Mouse (Mus musculus) stomach, postnatal 0 days (tissue): ENCODE data around the gene Sri. TPM values are rescaled to one million over a fixed set of nuclear protein-coding genes. Genes with fewer than 3 reads are reported as not detected.
"Not testable (repeated sequence)": the region's sequence is repeated elsewhere in the genome, so short reads cannot be mapped to it uniquely, and the experiment has no call there.

Source experiments
- ATAC-seq: fragments of 200-750 bp; cut with Nextera tagmentation; 2 replicates; pipeline ENCODE4 v1.8.0; 2017; ENCODE audit not compliant: low FRiP score, low TSS enrichment
- DNase-seq: peaks from one replicate; pipeline ENCODE4 v3.0.0-alpha.2; 2016; ENCODE audit warnings: low spot score
- H3K27ac ChIP-seq: fragments of 300-500 bp; sonication (generic); replicated peaks from 2 replicates; pipeline ENCODE4 v1.5.1; 2014; ENCODE audit warnings: mild to moderate bottlenecking, control low read depth
- H3K27me3 ChIP-seq: fragments of 300-500 bp; sonication (generic); 2 replicates; pipeline ENCODE4 v1.6.1; 2014; ENCODE audit warnings: low read length; ENCODE audit not compliant: control insufficient read depth, insufficient read depth
- H3K36me3 ChIP-seq: fragments of 300-500 bp; sonication (generic); 2 replicates; pipeline ENCODE4 v1.6.1; 2014; ENCODE audit warnings: low read length, mixed read lengths; ENCODE audit not compliant: control insufficient read depth, insufficient read depth
- H3K4me1 ChIP-seq: fragments of 300-500 bp; sonication (generic); replicated peaks from 2 replicates; pipeline ENCODE4 v1.6.1; 2014; ENCODE audit warnings: antibody characterized with exemption; ENCODE audit not compliant: control insufficient read depth, insufficient read depth
- H3K4me2 ChIP-seq: fragments of 300-500 bp; sonication (generic); replicated peaks from 2 replicates; pipeline ENCODE4 v1.6.1; 2014; ENCODE audit warnings: low read depth, mild to moderate bottlenecking, control low read depth, moderate library complexity
- H3K4me3 ChIP-seq: fragments of 300-500 bp; sonication (generic); 2 replicates; pipeline ENCODE4 v1.5.1; 2014; ENCODE audit warnings: low read depth, low read length, control low read depth
- H3K9ac ChIP-seq: fragments of 300-500 bp; sonication (generic); 2 replicates; pipeline ENCODE4 v1.6.1; 2014; ENCODE audit warnings: mild to moderate bottlenecking, low read length, control low read depth, mixed read lengths
- H3K9me3 ChIP-seq: fragments of 300-500 bp; sonication (generic); 2 replicates; pipeline ENCODE4 v1.6.1; 2016; ENCODE audit warnings: low read length; ENCODE audit not compliant: control insufficient read depth
- CTCF ChIP-seq: IDR thresholded peaks from 2 replicates; pipeline ENCODE4 v1.5.1; 2016; ENCODE audit warnings: antibody characterized with exemption, low read depth, mild to moderate bottlenecking, moderate library complexity
- EP300 ChIP-seq: optimal IDR thresholded peaks from 2 replicates; pipeline ENCODE3; 2016; ENCODE audit warnings: antibody characterized with exemption
- WGBS: fragments of 180-500 bp; shearing (Covaris S2); extraction: QIAGEN DNeasy Blood & Tissue Kit; methylation state at CpG from one replicate; pipeline ENCODE4 v1.1.7; 2014; 5-methylcytosine and 5-hydroxymethylcytosine counted together
- polyA plus RNA-seq: library from polyadenylated mRNA; unstranded; fragments of >200 nt; fragmentation: Nextera tagmentation; extraction: Ambion mirVana; gene quantifications from 2 replicates; pipeline ENCODE4 v1.2.1, GENCODE M21; 2015

Sri gene
- 396 and 411 TPM in 2 replicates for polyA plus RNA-seq

GRCm38 (mm10) chr5:8045855-8046254, at the start of gene Sri:
TSS of gene Sri (plus strand) at chr5:8046078.
- H3K4me1 ChIP-seq = no peaks in the 10 kb centered on the region
- H3K9me3 ChIP-seq = no peaks in the 10 kb centered on the region
- DNase-seq (peak; percentile 71), ATAC-seq (peak; percentile 96)
- TF ChIP-seq CTCF (no peak), EP300 (no peak)
- peak within 1 kb of the TSS; percentile 35; the same call in 1 of the 2 replicates for H3K27ac ChIP-seq
- H3K4me2 ChIP-seq = peak within 1 kb of the TSS; percentile 0; the same call in 1 of the 2 replicates
- H3K4me3 ChIP-seq = no peak within 1 kb of the TSS
- no peaks in the 10 kb centered on the region for H3K27me3 ChIP-seq
- 52% methylated on average over 6 of the region's 6 CpGs for WGBS
- H3K9ac ChIP-seq = no peak within 1 kb of the TSS
- H3K36me3 ChIP-seq = no peaks in the 10 kb centered on the region

- H3K27ac ChIP-seq = no peak overlapping the region
- no peaks in the 10 kb centered on the region for H3K4me1 ChIP-seq
- ATAC-seq = no peak
- H3K9me3 ChIP-seq = no peaks in the 10 kb centered on the region
- no peak for TF ChIP-seq EP300
- peak; percentile 80 for TF ChIP-seq CTCF
- no peak overlapping the region for H3K4me2 ChIP-seq
- no peak overlapping the region for H3K9ac ChIP-seq
- no peak for DNase-seq
- H3K27me3 ChIP-seq = no peaks in the 10 kb centered on the region
- H3K36me3 ChIP-seq = no peaks in the 10 kb centered on the region
- H3K4me3 ChIP-seq = no peak overlapping the region
- 40% methylated on average over 8 of the region's 8 CpGs for WGBS
Measured at GRCm38 (mm10) chr5:7996401-7997044, 49.4 kb upstream of the Sri start.

GRCm38 (mm10) chr5:7997086-7997485, 48.8 kb upstream of the Sri start:
- no peak overlapping the region for H3K9ac ChIP-seq
- WGBS = 91% methylated on average over 2 of the region's 2 CpGs
- TF ChIP-seq EP300 = no peak
- no peak for TF ChIP-seq CTCF
- H3K27ac ChIP-seq = no peak overlapping the region
- no peaks in the 10 kb centered on the region for H3K9me3 ChIP-seq
- no peak for ATAC-seq
- H3K4me1 ChIP-seq = no peaks in the 10 kb centered on the region
- H3K27me3 ChIP-seq = no peaks in the 10 kb centered on the region
- DNase-seq = no peak
- no peaks in the 10 kb centered on the region for H3K36me3 ChIP-seq
- H3K4me2 ChIP-seq = no peak overlapping the region
- no peak overlapping the region for H3K4me3 ChIP-seq

GRCm38 (mm10) chr5:8000466-8000865, 45.4 kb upstream of the Sri start:
- H3K9me3 ChIP-seq = no peaks in the 10 kb centered on the region
- H3K9ac ChIP-seq = no peak overlapping the region
- H3K27me3 ChIP-seq = no peaks in the 10 kb centered on the region
- no peak overlapping the region for H3K27ac ChIP-seq
- TF ChIP-seq EP300 (no peak), CTCF (no peak)
- ATAC-seq (no peak), DNase-seq (no peak)
- 79% methylated on average over 10 of the region's 10 CpGs for whole genome bisulfite sequencing
- H3K36me3 ChIP-seq = no peaks in the 10 kb centered on the region
- no peak overlapping the region for H3K4me2 ChIP-seq
- H3K4me3 ChIP-seq = no peak overlapping the region
- H3K4me1 ChIP-seq = no peaks in the 10 kb centered on the region

GRCm38 (mm10) chr5:8002827-8003226, 43.1 kb upstream of the Sri start:
- no peaks in the 10 kb centered on the region for H3K4me1 ChIP-seq

GRCm38 (mm10) chr5:8013276-8013675, 32.6 kb upstream of the Sri start:
- WGBS = 54% methylated on average over 3 of the region's 3 CpGs
- no peak for ATAC-seq

More at GRCm38 (mm10) chr5:8002827-8003226, 43.1 kb upstream of the Sri start:
- H3K4me2 ChIP-seq = no peak overlapping the region
- ATAC-seq (peak; percentile 56; the same call in 1 of the 2 replicates), DNase-seq (no peak)
- H3K27ac ChIP-seq = no peak overlapping the region
- H3K4me3 ChIP-seq = no peak overlapping the region
- H3K9me3 ChIP-seq = no peaks in the 10 kb centered on the region
- H3K36me3 ChIP-seq = no peaks in the 10 kb centered on the region
- TF ChIP-seq CTCF = no peak
- no peak for TF ChIP-seq EP300
- H3K27me3 ChIP-seq = no peaks in the 10 kb centered on the region
- H3K9ac ChIP-seq = no peak overlapping the region

GRCm38 (mm10) chr5:8034596-8034995, 11.3 kb upstream of the Sri start:
- H3K27ac ChIP-seq, H3K27me3 ChIP-seq, H3K36me3 ChIP-seq, ATAC-seq, H3K9ac ChIP-seq, H3K4me1 ChIP-seq, H3K4me2 ChIP-seq, H3K9me3 ChIP-seq, H3K4me3 ChIP-seq, DNase-seq: not testable (repeated sequence)
- 87% methylated on average over 6 of the region's 6 CpGs for WGBS

More at GRCm38 (mm10) chr5:8013276-8013675, 32.6 kb upstream of the Sri start:
- no peak overlapping the region for H3K9ac ChIP-seq
- no peak overlapping the region for H3K27ac ChIP-seq
- H3K27me3 ChIP-seq = no peaks in the 10 kb centered on the region
- H3K9me3 ChIP-seq = no peaks in the 10 kb centered on the region
- H3K4me2 ChIP-seq = no peak overlapping the region
- no peaks in the 10 kb centered on the region for H3K36me3 ChIP-seq
- TF ChIP-seq CTCF = no peak
- no peak for TF ChIP-seq EP300
- DNase-seq = no peak
- H3K4me1 ChIP-seq = no peaks in the 10 kb centered on the region
- no peak overlapping the region for H3K4me3 ChIP-seq
